Mouse (Mus musculus): ENCODE measurements around the gene Adi1.

The Adi1 gene

DNA sequence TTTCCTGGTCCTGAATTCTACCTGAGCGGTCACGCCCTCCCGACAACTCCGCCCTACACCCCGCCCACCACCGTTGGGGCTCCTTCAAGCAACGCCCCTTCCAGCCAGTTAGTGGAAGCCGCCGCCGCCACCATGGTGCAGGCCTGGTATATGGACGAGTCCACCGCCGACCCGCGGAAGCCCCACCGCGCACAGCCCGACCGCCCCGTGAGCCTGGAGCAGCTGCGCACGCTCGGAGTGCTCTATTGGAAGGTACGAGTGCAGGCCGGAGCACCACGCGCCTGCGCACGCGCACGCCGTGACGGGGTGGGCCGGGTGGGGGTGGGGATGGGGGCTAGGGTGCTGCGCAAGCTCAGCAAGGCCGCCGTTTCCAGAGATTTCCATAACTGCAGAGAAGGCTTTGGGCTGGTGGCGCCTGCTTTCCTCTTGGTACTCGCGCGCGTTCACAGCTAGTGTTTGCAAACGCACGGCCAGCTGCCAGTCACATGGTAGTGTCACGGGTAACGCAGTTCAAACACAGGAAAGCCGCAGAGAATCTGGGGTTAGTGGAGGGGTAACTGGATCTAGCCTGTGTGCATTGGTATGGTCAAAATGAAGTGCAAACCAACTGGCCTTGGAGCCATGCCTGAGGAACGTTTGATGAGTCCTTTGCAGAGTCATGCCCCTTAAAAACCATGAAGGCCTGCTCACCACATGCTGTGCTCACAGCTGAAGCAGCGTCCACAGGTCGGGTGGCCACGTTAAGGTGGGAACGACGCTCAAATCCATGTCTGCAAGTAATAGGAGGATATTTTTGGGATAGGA is at the start of gene Adi1:
TSS of gene Adi1 (plus strand) at position 111 of the 804 bp plus-strand sequence.
- DNase-seq (ENCODE audit: low spot score in 2 of 2), result peak; percentile 75 to 77

- DNase-seq (ENCODE audit: low spot score in 2 of 2), result no peak
Observed at GRCm38 (mm10) chr12:28625407-28625806, 49.6 kb upstream of the Adi1 start.

DNA sequence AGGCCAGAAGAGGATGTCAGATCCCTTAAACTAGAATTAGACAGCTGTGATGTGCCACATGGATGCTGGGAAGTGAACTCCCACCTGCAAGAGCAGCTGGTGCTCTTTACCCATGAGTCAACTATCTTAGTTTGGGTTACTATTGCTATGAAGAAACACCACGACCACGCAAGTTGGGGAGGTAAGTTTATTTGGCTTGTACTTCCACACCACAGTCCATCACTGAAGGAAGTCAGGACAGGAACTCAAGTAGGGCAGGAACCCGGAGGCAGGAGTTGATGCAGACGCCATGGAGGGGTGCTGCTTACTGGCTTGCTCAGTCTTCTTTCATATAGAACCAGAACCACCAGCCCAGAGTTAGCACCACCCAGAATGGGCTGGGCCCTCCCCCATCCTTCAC is 47.9 kb upstream of the Adi1 start:
- no peak for DNase-seq (ENCODE audit: low spot score in 2 of 2)

DNA sequence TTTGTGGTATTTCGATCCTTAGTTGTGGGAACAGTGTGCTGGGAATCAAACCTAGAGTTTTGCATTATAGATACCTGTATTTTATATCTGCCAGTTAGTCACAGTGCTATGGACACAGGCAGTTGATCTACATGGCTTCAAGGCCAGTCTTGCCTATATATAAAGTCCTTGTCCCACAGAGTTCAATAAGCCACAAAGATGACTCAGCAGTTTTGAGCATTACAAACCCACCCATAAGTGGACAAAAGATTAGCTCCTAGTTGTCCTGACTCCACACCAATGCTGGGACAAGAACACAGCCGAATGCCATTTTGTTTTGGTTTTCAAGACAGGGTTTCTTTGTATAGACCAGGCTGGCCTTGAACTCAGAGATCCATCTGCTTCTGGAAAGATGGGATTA is 46.6 kb upstream of the Adi1 start:
- no peak for DNase-seq (ENCODE audit: low spot score in 2 of 2)

GRCm38 (mm10) chr12:28635058-28635534 is 39.9 kb upstream of the Adi1 start:
- DNase-seq (ENCODE audit: low spot score in 2 of 2), result no peak

DNA sequence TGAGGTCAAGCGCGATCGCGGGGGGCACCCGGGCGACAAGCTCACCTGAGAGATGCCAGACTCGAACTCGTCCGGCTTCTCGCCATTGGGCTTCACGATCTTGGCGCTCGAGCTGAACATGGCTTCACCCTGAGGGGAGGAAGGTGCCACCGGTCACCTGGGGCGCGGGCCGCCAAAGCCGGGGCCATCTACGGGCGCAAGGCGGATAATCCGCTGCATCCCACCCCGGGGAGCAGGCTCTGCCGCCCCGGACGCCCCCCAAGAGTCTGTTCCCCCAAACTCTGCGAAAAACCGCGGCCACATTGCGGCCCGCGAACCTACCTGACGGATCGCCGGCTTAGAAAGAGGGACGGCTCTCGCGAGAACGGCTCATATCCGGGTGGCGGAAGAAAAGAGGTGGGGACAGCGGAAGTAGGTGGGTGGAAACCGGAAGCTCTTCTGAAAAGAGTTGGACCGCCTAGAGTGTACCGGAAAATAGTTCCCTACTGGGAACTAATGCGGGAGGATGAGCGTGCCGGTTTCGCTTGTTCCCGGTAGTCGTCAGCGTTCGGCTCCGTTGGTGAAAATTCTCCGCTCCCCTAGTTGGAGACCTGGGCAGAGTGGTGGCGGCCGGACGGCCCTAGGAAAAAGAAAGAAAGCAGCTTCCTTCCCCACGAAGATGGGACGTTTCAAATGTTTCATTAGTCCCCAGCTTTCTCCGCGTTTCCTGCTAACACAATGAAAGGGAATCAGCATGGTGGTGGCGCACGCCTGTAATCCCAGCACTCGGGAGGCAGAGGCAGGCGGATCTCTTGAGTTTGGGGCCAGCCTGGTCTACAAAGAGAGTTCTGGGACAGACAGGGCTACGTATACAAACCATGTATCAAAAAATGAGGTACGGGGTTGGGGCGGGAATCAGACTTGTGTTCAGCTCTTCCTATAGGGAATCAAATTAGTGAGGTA is 39.2 kb upstream of the Adi1 start, which contains the start of gene Rps7:
TSS of gene Rps7 (minus strand) at position 419 of the 942 bp plus-strand sequence.
- peak; percentile 88 to 91 for DNase-seq (ENCODE audit: low spot score in 2 of 2)

DNA sequence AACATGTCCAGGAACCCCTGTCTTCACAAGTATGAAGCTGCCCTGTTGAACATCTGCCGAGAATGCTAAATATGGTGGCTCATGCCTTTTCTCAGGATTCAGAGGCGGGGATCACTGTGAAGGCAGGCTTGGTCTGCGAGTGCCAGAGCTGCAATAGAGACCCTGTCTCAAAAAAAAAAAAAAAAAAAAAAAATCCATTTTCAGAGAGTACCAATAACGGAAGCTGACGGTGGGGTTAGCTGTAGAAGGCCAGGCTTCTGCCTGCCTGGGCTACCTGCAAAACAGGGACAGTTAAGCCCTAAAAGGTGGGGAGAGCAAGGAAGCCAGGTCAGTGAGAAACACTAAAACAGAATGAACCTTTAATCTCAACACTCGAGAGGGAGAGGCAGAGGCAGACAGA is 38.5 kb upstream of the Adi1 start:
- no peak for DNase-seq (ENCODE audit: low spot score in 2 of 2)

DNA sequence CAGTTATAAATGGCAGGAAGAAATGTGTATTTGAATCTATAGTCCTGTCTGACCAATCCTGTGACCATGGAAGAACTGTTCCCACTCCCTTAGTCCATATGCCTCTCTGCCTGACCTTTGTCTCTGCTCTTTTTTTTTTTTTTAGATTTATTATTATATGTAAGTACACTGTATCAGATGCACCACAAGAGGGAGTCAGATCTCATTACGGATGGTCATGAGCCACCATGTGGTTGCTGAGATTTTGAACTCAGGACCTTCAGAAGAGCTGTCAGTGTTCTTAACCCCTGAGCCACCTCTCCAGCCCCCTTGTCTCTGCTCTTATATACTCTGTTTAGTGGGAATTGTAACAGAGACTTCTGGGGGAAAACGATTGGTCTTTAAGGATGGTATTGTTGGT is 36.3 kb upstream of the Adi1 start:
- no peak for DNase-seq (ENCODE audit: low spot score in 2 of 2)

DNA sequence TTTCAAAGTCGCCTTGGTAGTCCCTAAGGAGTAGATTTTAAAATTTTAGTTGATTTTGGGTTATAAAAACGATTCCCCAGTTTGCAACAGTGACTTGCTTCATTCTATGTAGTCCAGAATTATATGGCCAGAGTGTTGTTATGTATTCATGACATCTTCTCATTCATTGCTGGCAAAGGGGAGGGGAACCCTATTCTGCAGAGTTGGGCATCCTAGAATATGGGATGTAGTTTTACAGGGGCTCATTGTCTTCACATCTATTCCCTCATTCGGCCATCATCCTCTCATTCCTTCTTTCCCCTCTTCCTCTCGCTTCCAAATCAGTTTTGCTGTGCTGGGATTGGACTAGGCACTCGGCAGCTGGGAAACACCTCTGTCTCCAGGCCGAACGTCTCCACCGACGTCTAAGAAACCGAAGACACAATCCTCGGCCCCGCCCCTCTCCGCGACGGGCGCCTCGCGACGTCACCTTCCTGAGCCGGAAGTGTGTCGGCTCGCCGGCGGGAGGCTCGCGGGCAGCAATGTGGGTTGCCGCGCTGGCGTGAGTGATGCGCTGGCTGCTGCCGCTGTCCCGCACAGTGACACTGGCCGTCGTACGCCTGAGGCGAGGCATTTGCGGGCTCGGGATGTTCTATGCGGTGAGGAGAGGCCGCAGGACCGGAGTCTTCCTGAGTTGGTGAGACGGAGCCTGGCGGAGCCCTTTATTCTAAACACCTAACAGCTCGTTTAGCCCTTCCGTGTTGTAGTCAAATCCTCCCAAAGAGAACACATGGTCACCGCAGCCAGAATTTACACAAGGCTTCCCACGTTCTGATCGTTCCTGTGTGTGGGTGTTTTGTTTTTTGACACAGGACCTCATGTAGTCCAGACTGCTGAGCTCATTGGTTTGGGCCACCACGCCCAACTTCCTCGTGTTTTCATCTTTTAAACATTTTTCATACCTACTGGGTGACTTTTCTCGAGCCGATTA is 25.6 kb upstream of the Adi1 start, which contains the start of gene Rnaseh1:
TSS of gene Rnaseh1 (plus strand) at position 462 of the 970 bp plus-strand sequence.
- peak; percentile 78 to 83 for DNase-seq (ENCODE audit: low spot score in 2 of 2)

GRCm38 (mm10) chr12:28662628-28663027 is 12.4 kb upstream of the Adi1 start:
- DNase-seq (ENCODE audit: low spot score in 2 of 2), result no peak

DNA sequence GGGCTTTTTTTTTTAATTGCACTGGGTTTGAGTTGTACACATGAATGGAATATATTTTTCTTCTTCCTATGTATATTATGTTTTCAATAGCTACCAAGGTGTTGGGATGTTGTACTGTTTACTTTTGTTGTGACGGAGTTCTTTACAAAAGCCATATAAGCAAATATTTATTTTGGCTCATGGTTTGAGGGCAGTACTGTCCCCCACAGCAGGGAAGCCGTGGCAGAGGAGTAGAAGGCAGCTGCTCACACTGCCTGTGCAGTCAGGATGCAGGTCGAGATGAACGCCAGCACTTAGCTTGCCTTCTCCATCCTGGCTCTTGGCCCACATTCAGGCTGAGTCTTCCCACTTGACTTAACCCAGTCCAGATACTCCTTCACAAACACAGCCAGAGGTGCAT is 8.3 kb upstream of the Adi1 start:
- no peak for DNase-seq (ENCODE audit: low spot score in 2 of 2)

DNA sequence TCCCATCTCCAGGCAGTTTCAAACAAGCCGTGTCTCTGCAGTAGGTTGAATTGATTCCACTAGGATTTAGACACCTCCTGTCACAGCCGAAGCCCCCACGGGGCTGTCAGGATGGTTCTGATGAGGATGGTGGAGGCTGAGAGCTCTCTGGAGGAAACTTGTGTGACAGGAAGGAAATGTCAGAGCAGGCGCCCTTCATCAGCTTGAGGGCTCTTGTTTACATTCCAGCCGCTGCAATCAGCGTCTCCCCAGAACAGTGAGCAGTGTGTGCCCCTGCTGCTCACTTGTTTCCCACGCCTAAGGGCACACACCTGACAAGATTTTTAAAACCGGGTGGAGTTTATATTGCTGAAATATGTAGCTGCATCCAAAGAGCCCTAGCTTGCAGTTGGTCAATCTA is 7.7 kb upstream of the Adi1 start:
- DNase-seq (ENCODE audit: low spot score in 2 of 2), result no peak

DNA sequence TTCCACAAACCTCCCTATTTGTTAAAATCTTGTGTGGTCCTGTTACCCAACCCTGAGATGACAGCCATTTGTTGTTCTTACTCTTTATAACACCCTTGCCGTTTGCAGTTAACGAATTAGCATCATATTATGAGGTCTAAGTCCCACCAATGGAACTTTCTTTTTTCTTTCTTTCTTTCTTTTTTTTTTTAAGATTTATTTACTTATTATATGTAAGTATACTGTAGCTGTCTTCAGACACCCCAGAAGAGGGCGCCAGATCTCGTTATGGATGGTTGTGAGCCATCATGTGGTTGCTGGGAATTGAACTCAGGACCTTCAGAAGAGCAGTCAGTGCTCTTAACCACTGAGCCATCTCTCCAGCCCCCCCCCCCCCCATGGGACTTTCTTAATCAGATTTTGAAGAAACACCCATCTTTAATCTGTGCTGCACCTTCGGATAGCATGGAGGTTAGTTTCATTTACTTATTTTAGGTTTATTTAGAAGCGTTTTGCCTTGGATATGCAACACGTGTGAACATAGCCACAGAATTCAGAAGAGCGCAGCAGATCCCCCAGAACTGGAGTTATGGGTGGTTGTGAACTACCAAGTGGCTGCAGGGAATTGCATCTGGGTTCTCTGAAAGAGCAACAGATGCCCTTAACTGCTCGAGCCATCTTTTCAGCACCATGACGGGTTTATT is 852 bp upstream of the Adi1 start:
- no peak for DNase-seq (ENCODE audit: low spot score in 2 of 2)

GRCm38 (mm10) chr12:28675925-28676209 is 836 bp downstream of the Adi1 start:
- no peak for DNase-seq (ENCODE audit: low spot score in 2 of 2)

DNA sequence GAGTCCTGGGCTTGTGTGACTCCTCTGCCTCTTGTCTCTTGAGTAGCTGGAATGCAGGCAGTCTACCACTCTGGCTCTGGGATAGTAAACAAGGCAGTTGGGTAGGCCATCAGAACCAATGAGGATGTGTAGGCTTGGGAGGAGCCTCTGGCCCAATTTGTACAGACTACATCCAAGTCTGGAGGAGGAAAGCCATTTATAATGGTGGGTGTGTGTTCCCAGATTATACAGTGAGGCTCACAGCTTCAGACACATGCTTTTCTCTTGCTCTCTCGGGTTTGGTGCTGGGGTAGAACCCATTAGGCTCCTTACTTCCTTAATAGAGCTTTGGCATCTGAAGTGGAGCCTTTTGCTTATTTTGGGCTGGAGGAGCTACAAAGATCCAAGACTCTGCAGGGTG is 9.6 kb downstream of the Adi1 start:
- DNase-seq (ENCODE audit: low spot score in 2 of 2), result no peak

DNA sequence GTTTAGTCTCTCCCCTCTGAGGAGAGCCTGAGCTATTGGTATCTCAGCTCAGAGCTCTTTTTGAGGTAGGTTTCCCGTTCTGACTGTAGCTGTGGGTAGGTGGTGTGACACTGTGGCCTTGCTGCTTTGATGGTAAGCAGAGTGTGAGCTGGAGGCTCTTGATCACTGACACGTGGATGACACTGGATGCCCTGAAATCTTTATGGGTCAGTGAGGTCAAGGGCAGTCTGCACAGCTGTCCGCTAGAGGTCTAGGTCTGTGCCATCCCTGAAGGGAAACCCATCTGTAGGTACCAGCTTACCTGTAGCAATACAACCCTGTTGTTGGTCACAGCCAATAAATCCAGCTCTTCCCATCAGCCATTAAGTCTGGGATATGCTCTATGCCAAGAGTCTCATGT is 10.7 kb downstream of the Adi1 start:
- no peak for DNase-seq (ENCODE audit: low spot score in 2 of 2)

DNA sequence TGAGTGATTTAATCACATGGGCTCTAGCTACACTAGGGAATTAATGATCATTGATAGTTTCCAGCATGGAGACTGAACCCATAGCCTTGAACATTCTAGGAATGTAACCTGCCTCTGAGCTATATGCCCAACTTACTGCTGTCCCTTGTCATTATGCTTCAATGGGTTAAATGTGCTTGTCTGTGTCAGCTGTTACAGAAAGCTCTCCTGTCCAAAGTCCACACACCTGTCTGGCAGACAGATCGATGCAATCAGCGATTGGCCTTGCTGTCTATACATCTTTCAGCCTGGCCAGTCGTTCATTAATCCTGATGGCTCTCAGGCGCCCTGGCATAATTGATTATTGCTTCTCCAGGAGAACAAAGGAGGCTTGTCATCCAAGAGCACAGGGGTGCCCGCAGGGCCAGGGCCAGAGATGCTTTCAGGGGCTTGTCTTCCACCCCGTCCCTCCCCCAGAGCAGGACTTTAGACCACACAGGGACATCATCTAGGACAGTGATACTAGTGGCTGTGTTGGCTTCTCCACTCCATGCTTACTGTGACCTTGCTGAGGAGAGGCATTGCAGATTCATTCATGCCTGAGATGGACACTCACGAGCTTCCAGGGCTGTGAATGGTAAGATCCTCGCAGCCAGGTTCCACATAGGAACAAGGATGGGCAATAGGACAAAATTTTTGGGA is 11.3 kb downstream of the Adi1 start:
- no peak for DNase-seq (ENCODE audit: low spot score in 2 of 2)

- DNase-seq (ENCODE audit: low spot score in 2 of 2), result no peak
Observed at GRCm38 (mm10) chr12:28688996-28689395, 14.0 kb downstream of the Adi1 start.

GRCm38 (mm10) chr12:28690730-28691129 is 15.7 kb downstream of the Adi1 start:
- DNase-seq (ENCODE audit: low spot score in 2 of 2), result no peak

DNA sequence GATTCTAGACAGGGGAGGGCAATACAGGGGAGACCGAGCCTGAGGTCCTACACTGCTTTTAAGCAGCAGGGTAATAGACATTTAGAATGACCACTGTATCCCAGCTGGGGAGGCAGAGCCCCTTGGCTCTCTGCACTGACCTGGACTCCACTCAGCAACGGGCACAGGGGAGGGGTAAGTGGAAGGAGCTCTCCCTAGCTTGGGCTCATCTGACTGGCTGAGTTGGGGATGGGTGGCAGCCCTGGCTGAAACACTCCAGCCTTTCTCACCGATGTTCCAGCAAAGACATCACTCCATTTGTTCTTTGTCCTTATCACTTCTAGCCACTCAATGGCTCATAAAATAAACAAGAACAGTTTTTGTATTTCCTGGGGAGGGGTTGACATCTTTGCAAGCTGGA is 18.7 kb downstream of the Adi1 start:
- no peak for DNase-seq (ENCODE audit: low spot score in 2 of 2)

All from thymus, postnatal 10 days (tissue).